Mouse (Mus musculus) heart, postnatal 0 days (tissue): ENCODE measurements at regions not wholly inside any gene's neighbourhood (a gene's known extent, or its start where the extent isn't known, plus 50 kb on each side); places are given as distances from the start of the nearest gene placed in this dataset.

Experiments used
- CTCF ChIP-seq: IDR thresholded peaks from 2 replicates; pipeline ENCODE4 v1.5.1; 2016; ENCODE audit warnings: antibody characterized with exemption, control low read depth, low read depth
- EP300 ChIP-seq: IDR thresholded peaks from 2 replicates; pipeline ENCODE4 v1.6.1; 2016; ENCODE audit warnings: antibody characterized with exemption, low read depth

DNA sequence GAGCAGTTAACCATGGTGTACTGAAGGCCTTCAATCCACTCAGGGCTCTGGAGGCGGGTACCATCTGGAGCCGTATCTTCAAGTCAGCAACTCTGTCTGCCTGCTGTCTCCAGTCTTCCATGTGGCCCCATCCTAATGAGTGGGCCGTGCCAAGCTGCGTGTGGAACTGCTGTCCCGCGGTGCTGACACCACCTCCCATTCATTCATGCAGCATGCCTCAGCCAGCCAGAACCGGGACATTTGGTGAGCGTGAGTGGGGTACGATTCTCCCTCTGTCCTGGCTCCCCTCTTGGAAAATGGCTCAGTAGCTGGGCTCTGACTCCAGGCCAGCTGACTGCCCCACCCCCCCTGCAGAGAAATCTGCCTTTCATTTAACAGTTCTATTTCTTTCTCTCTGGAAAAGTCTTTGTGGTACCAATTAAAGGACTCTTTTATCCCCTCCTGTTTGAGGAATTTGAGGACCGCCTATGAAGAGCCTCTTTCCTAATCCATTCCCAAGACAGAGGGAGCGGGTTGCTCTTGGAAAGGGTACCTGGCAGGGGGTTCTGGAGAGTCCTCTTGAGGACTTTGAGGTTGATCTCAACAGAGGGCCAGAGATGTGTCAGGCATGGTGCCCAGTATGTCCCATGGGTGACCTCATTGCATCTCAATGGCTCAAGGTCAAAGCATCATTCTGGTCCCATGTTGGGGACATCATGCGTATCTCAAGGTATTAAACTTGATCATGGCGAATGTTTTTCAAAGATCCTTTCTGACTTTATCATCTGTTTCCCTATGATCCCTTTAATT, 55.5 kb upstream of the Brd7 start:
- TF ChIP-seq CTCF: no peak
- TF ChIP-seq EP300: no peak
